Mouse (Mus musculus) embryonic facial prominence, embryonic 15.5 days (tissue): ENCODE results near the gene Nek6. TPM values are rescaled to one million over a fixed set of nuclear protein-coding genes. Genes with fewer than 3 reads are reported as not detected.

Source experiments
- ATAC-seq: fragments of 200-750 bp; cut with Nextera tagmentation; 2 replicates; pipeline ENCODE4 v1.8.0; 2017; ENCODE audit warnings: low read depth, moderate TSS enrichment; ENCODE audit not compliant: insufficient number of reproducible peaks, low FRiP score, low TSS enrichment
- H3K27ac ChIP-seq: fragments of 300-500 bp; sonication (generic); replicated peaks from 2 replicates; pipeline ENCODE4 v1.5.1; 2015; ENCODE audit warnings: mild to moderate bottlenecking, inconsistent platforms
- H3K27me3 ChIP-seq: fragments of 300-500 bp; sonication (generic); 2 replicates; pipeline ENCODE4 v1.6.1; 2015; ENCODE audit warnings: inconsistent platforms
- H3K36me3 ChIP-seq: fragments of 300-500 bp; sonication (generic); 2 replicates; pipeline ENCODE4 v1.6.1; 2015; ENCODE audit warnings: mild to moderate bottlenecking, inconsistent platforms
- H3K4me1 ChIP-seq: fragments of 300-500 bp; sonication (generic); 2 replicates; pipeline ENCODE4 v1.6.1; 2015; ENCODE audit warnings: inconsistent platforms
- H3K4me2 ChIP-seq: fragments of 300-500 bp; sonication (generic); replicated peaks from 2 replicates; pipeline ENCODE4 v1.6.1; 2015; ENCODE audit warnings: mild to moderate bottlenecking, inconsistent platforms
- H3K4me3 ChIP-seq: fragments of 300-500 bp; sonication (generic); replicated peaks from 2 replicates; pipeline ENCODE4 v1.5.1; 2015; ENCODE audit warnings: mild to moderate bottlenecking, inconsistent platforms
- H3K9ac ChIP-seq: fragments of 300-500 bp; sonication (generic); 2 replicates; pipeline ENCODE4 v1.6.1; 2015; ENCODE audit warnings: inconsistent platforms
- H3K9me3 ChIP-seq: fragments of 300-500 bp; sonication (generic); replicated peaks from 2 replicates; pipeline ENCODE4 v1.6.1; 2016; ENCODE audit warnings: inconsistent platforms
- WGBS: fragments of 180-500 bp; shearing (Covaris S2); methylation state at CpG from one replicate; pipeline ENCODE4 v1.1.7; 2015; 5-methylcytosine and 5-hydroxymethylcytosine counted together
- polyA plus RNA-seq: library from polyadenylated mRNA; unstranded; fragments of >200 nt; fragmentation: Nextera tagmentation; extraction: Ambion mirVana; gene quantifications from 2 replicates; pipeline ENCODE4 v1.2.1, GENCODE M21; 2015

Gene Nek6
- polyA plus RNA-seq, 1 experiment from 2014 or later = 92.8 TPM

GRCm38 (mm10) chr2:38610161-38610560 is 98.7 kb downstream of the Nek6 start:
- Histone ChIP-seq H3K27ac (no peak overlapping the region), H3K4me2 (no peak overlapping the region), H3K9me3 (no peaks in the 10 kb centered on the region), H3K27me3 (no peaks in the 10 kb centered on the region), H3K9ac (no peak overlapping the region), H3K36me3 (peaks cover 22% of the 10 kb centered on the region; the same call in 1 of the 2 replicates), H3K4me1 (no peaks in the 10 kb centered on the region), H3K4me3 (no peak overlapping the region)
- 80% methylated on average over 2 of the region's 2 CpGs for WGBS
- ATAC-seq = no peak

- Histone ChIP-seq H3K9ac (no peak overlapping the region), H3K4me1 (peaks cover 17% of the 10 kb centered on the region), H3K27me3 (no peaks in the 10 kb centered on the region), H3K4me2 (no peak overlapping the region), H3K36me3 (peaks cover 20% of the 10 kb centered on the region; the same call in 1 of the 2 replicates), H3K27ac (no peak overlapping the region), H3K9me3 (no peaks in the 10 kb centered on the region), H3K4me3 (no peak overlapping the region)
- no peak for ATAC-seq
- WGBS = 79% methylated on average over 6 of the region's 6 CpGs
Observed at GRCm38 (mm10) chr2:38612596-38612995, 101.2 kb downstream of the Nek6 start.

GRCm38 (mm10) chr2:38613576-38613975 is 102.1 kb downstream of the Nek6 start:
- ATAC-seq = no peak
- Histone ChIP-seq H3K9ac (no peak overlapping the region), H3K27ac (no peak overlapping the region), H3K36me3 (peaks cover 24% of the 10 kb centered on the region; the same call in 1 of the 2 replicates), H3K27me3 (no peaks in the 10 kb centered on the region), H3K4me2 (no peak overlapping the region), H3K4me1 (peaks cover 17% of the 10 kb centered on the region), H3K4me3 (no peak overlapping the region), H3K9me3 (no peaks in the 10 kb centered on the region)
- WGBS = 91% methylated on average over 3 of the region's 3 CpGs

- Histone ChIP-seq H3K4me1 (peaks cover 17% of the 10 kb centered on the region), H3K9ac (no peak overlapping the region), H3K27ac (no peak overlapping the region), H3K4me3 (no peak overlapping the region), H3K36me3 (peaks cover 25% of the 10 kb centered on the region; the same call in 1 of the 2 replicates), H3K9me3 (no peaks in the 10 kb centered on the region), H3K27me3 (no peaks in the 10 kb centered on the region), H3K4me2 (no peak overlapping the region)
- 83% methylated on average over 6 of the region's 6 CpGs for WGBS
- ATAC-seq = no peak
Observed at GRCm38 (mm10) chr2:38614437-38614836, 103.0 kb downstream of the Nek6 start.

- H3K9ac ChIP-seq = no peak overlapping the region
- H3K27me3 ChIP-seq = no peaks in the 10 kb centered on the region
- WGBS = 42% methylated on average over 4 of the region's 4 CpGs
- peaks cover 17% of the 10 kb centered on the region for H3K4me1 ChIP-seq
- ATAC-seq = no peak
- H3K4me2 ChIP-seq = no peak overlapping the region
- no peak overlapping the region for H3K27ac ChIP-seq
- H3K9me3 ChIP-seq = no peaks in the 10 kb centered on the region
- no peak overlapping the region for H3K4me3 ChIP-seq
- peaks cover 20% of the 10 kb centered on the region; the same call in 1 of the 2 replicates for H3K36me3 ChIP-seq
Observed at GRCm38 (mm10) chr2:38616072-38616471, 104.6 kb downstream of the Nek6 start.

- H3K4me1 ChIP-seq = peaks cover 17% of the 10 kb centered on the region
- peaks cover 22% of the 10 kb centered on the region; the same call in 1 of the 2 replicates for H3K36me3 ChIP-seq
- no peak overlapping the region for H3K4me2 ChIP-seq
- no peak for ATAC-seq
- H3K9me3 ChIP-seq = no peaks in the 10 kb centered on the region
- H3K9ac ChIP-seq = no peak overlapping the region
- no peaks in the 10 kb centered on the region for H3K27me3 ChIP-seq
- no peak overlapping the region for H3K4me3 ChIP-seq
- 88% methylated on average over 5 of the region's 5 CpGs for WGBS
- H3K27ac ChIP-seq = no peak overlapping the region
Observed at GRCm38 (mm10) chr2:38616956-38617872, 105.8 kb downstream of the Nek6 start.

- Histone ChIP-seq H3K9me3 (no peaks in the 10 kb centered on the region), H3K9ac (no peak overlapping the region), H3K27me3 (no peaks in the 10 kb centered on the region), H3K27ac (no peak overlapping the region), H3K4me3 (no peak overlapping the region), H3K4me1 (peaks cover 17% of the 10 kb centered on the region), H3K36me3 (peaks cover 23% of the 10 kb centered on the region; the same call in 1 of the 2 replicates), H3K4me2 (no peak overlapping the region)
- no peak for ATAC-seq
- WGBS = 93% methylated on average over 4 of the region's 4 CpGs
Observed at GRCm38 (mm10) chr2:38619777-38620176, 108.3 kb downstream of the Nek6 start.

- Histone ChIP-seq H3K9me3 (no peaks in the 10 kb centered on the region), H3K4me3 (no peak overlapping the region), H3K36me3 (peaks cover 25% of the 10 kb centered on the region), H3K9ac (no peak overlapping the region), H3K27me3 (no peaks in the 10 kb centered on the region), H3K4me2 (no peak overlapping the region), H3K27ac (no peak overlapping the region), H3K4me1 (peaks cover 10% of the 10 kb centered on the region)
- no peak for ATAC-seq
- 86% methylated on average over 4 of the region's 4 CpGs for WGBS
Observed at GRCm38 (mm10) chr2:38621076-38621475, 109.6 kb downstream of the Nek6 start.

- H3K27ac ChIP-seq = no peak overlapping the region
- no peak overlapping the region for H3K9ac ChIP-seq
- peaks cover 7% of the 10 kb centered on the region for H3K4me1 ChIP-seq
- no peak overlapping the region for H3K4me2 ChIP-seq
- H3K36me3 ChIP-seq = peaks cover 28% of the 10 kb centered on the region
- no peak for ATAC-seq
- no peaks in the 10 kb centered on the region for H3K27me3 ChIP-seq
- no peaks in the 10 kb centered on the region for H3K9me3 ChIP-seq
- WGBS = 77% methylated on average over 6 of the region's 6 CpGs
- no peak overlapping the region for H3K4me3 ChIP-seq
Observed at GRCm38 (mm10) chr2:38621610-38622021, 110.2 kb downstream of the Nek6 start.

- WGBS = 91% methylated on average over 3 of the region's 3 CpGs
- Histone ChIP-seq H3K27me3 (no peaks in the 10 kb centered on the region), H3K27ac (no peak overlapping the region), H3K4me1 (no peaks in the 10 kb centered on the region; the same call in 1 of the 2 replicates), H3K9me3 (no peaks in the 10 kb centered on the region), H3K9ac (no peak overlapping the region), H3K36me3 (peaks cover 26% of the 10 kb centered on the region), H3K4me3 (no peak overlapping the region), H3K4me2 (no peak overlapping the region)
- ATAC-seq = no peak
Observed at GRCm38 (mm10) chr2:38623411-38623810, 112.0 kb downstream of the Nek6 start.

- H3K36me3 ChIP-seq = peaks cover 28% of the 10 kb centered on the region
- 86% methylated on average over 8 of the region's 8 CpGs for WGBS
- no peak overlapping the region for H3K4me2 ChIP-seq
- H3K27me3 ChIP-seq = no peaks in the 10 kb centered on the region
- H3K9ac ChIP-seq = no peak overlapping the region
- no peak overlapping the region for H3K4me3 ChIP-seq
- H3K27ac ChIP-seq = no peak overlapping the region
- ATAC-seq = no peak
- no peaks in the 10 kb centered on the region; the same call in 1 of the 2 replicates for H3K4me1 ChIP-seq
- H3K9me3 ChIP-seq = no peaks in the 10 kb centered on the region
Observed at GRCm38 (mm10) chr2:38623821-38624590, 112.6 kb downstream of the Nek6 start.
